Mouse (Mus musculus): ENCODE data around the gene Micu2. TPM values are rescaled to one million over a fixed set of nuclear protein-coding genes. Genes with fewer than 3 reads are reported as not detected.

Gene Micu2
- 86.2 and 92.1 TPM in 2 replicates for polyA plus RNA-seq (2015; fragmentation: Nextera tagmentation; extraction: Ambion mirVana)

DNA sequence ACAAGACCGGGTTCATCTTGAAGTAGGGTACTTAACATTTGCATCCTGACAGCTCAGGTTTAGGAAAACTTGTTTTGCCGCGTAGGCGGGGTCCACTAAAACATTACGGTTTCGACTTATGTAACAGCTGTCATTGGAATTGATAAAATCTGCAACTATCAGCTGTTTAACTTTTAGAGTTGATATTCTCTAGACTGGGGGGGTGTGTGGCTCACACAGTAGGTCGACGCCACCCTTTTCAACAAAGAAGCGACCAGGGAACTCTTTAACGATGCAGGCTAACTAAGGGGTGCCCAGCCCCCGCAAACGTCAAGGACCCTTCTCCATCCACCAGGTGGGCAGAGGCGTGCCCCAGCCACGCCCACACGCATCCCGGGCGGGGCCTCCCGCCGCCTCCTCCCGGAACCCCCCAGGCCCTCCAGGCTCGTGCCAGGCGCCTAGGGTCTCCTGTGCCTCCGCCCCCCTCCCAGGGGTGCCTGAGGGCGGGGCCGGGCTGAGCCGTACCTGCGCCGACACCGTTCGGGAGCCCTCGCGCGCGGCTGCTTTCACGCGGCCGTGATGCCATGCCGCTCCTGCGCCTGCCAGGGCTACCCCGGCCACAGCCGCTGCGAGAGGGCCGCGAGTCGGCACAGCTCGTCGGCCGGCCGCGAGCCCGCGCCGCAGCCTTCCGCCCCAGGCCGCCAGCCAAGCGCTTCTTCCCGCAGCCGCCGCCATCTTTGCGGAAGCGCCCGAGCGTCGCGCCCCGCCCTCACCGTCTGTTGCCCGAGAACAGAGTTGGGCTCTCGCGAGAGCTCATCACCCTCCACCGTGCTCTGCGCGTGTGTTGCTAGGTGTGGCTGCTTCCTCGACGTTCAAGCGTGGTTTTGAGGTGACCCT is at the start of gene Micu2:
TSS of gene Micu2 (minus strand) at position 737 of the 876 bp plus-strand sequence.
- peak within 1 kb of the TSS; percentile 83 for H3K4me2 ChIP-seq (replicated peaks; ENCODE audit: low read depth, low read length)
- WGBS, result 2% methylated on average over 68 of the region's 76 CpGs
- H3K4me3 ChIP-seq (ENCODE audit: low read length), result peak within 1 kb of the TSS; percentile 76
- H3K9me3 ChIP-seq (ENCODE audit: low read length), result no peaks in the 10 kb centered on the region
- H3K36me3 ChIP-seq (ENCODE audit: insufficient read depth, low read length), result no peaks in the 10 kb centered on the region
- peak within 1 kb of the TSS; percentile 97 for H3K9ac ChIP-seq (replicated peaks; ENCODE audit: low read length)
- peak; percentile 97 for ATAC-seq (ENCODE audit: low FRiP score, low TSS enrichment)
- peaks cover 5% of the 10 kb centered on the region; the same call in 1 of the 2 replicates for H3K4me1 ChIP-seq (ENCODE audit: insufficient read depth, low read length)
- no peaks in the 10 kb centered on the region for H3K27me3 ChIP-seq (ENCODE audit: insufficient read depth, low read length)
- H3K27ac ChIP-seq (ENCODE audit: low read length), result peak within 1 kb of the TSS; percentile 86

DNA sequence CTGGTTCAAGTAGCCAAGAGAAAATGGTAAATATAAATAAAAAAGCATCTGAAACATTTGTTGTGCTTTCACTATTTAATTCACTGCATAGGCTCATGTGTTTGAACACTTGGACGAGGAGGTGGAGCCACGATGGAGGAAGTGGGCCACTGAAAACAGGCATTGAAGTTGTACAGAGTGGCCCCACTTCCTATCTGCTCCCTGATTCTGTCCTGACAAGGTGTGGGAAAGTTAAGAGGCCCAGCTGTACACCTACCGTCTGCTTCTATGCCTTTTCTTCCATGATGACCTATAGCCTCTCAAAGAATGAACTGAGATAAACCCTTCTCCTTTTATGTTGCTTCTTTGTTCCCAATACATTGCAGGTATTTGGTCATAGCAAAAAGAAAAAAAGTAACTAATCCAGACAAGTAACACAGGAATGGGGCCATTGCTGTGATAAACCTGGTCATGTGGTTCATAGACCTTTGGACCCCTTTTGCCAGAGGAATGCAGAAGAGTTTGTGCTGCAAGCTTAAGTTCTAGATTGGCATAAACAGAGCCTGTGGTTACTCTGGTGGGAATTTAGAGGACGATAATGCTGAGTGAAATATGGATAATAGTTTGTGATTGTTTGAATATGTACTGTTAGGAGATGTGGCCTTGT is 47.7 kb upstream of the Micu2 start:
- Histone ChIP-seq H3K4me3 (ENCODE audit: low read length) (no peak overlapping the region), H3K9me3 (ENCODE audit: low read length) (peaks cover 2% of the 10 kb centered on the region), H3K36me3 (ENCODE audit: insufficient read depth, low read length) (no peaks in the 10 kb centered on the region), H3K27ac (ENCODE audit: low read length) (no peak overlapping the region), H3K4me1 (ENCODE audit: insufficient read depth, low read length) (no peaks in the 10 kb centered on the region), H3K27me3 (ENCODE audit: insufficient read depth, low read length) (no peaks in the 10 kb centered on the region), H3K9ac (replicated peaks; ENCODE audit: low read length) (no peak overlapping the region), H3K4me2 (replicated peaks; ENCODE audit: low read depth, low read length) (no peak overlapping the region)
- WGBS, result 86% methylated on average over 4 of the region's 4 CpGs
- ATAC-seq (ENCODE audit: low FRiP score, low TSS enrichment), result no peak

DNA sequence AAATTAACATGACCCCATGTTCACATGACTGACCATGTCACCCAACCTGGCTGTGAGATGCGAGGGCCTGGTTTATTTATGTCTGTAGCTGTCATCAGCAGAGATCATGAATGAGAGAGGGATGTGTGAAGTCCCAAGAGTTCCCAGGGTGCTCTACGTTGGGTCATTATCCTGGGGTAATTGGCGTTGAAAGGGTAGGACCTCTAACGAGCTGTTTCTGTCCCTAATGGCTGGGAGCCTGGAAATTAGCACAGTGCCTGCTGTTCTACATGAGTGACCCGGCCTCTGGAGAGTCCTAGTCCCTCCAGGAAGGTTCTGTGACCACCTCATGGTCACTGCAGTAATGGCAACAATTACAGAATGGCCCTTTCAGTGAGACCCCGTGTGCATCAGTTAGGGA is 37.1 kb upstream of the Micu2 start:
- 0 out of 2 replicates have a peak, but pooled peaks cover 6% of the 10 kb centered on the region for H3K4me1 ChIP-seq (ENCODE audit: insufficient read depth, low read length)
- no peak overlapping the region for H3K27ac ChIP-seq (ENCODE audit: low read length)
- no peak overlapping the region for H3K4me2 ChIP-seq (replicated peaks; ENCODE audit: low read depth, low read length)
- ATAC-seq (ENCODE audit: low FRiP score, low TSS enrichment), result peak; percentile 49; the same call in 1 of the 2 replicates
- no peak overlapping the region for H3K4me3 ChIP-seq (ENCODE audit: low read length)
- WGBS, result 13% methylated on average over 6 of the region's 6 CpGs
- no peaks in the 10 kb centered on the region for H3K27me3 ChIP-seq (ENCODE audit: insufficient read depth, low read length)
- H3K9me3 ChIP-seq (ENCODE audit: low read length), result no peaks in the 10 kb centered on the region
- H3K9ac ChIP-seq (replicated peaks; ENCODE audit: low read length), result no peak overlapping the region
- no peaks in the 10 kb centered on the region for H3K36me3 ChIP-seq (ENCODE audit: insufficient read depth, low read length)

DNA sequence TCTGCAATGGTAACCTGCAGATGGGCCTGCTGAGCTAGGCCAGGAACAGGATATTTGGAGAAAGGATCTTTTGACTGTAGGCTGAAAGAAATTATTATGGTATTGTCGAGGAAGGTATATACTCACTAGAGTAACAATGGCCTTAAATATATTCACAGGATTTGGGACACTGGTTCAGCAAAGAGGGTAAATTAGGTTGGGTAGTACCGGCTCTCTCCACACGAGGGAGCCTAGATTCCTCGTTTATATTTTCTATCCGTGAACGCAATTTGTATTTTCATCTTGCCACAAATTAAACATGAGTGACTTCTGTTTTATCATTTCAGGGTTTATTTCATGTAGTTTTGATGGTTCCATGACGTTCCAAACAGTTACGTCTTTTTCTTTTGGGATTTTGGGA is 35.5 kb upstream of the Micu2 start:
- H3K27ac ChIP-seq (ENCODE audit: low read length), result no peak overlapping the region

DNA sequence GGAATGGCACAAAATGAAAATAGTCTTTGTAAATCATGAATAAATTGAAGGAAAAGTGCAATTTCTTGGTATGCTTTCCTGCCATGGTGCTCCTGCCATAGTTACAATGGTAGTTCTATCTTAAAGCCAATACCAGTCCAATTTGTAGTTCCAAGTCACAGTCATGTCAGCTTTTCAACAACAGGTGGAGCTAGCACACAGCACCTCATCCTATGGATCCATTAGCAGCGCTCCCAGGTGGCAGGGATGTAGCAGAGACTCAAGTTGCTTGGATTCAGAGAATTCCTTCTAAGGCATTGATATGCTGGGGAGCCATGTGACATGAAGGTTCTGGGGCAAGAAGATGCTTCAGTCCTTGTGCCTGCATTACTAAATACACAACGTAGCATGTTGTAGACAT is 19.8 kb upstream of the Micu2 start:
- Histone ChIP-seq H3K27ac (ENCODE audit: low read length) (no peak overlapping the region), H3K4me1 (ENCODE audit: insufficient read depth, low read length) (no peaks in the 10 kb centered on the region), H3K4me2 (replicated peaks; ENCODE audit: low read depth, low read length) (no peak overlapping the region), H3K9ac (replicated peaks; ENCODE audit: low read length) (no peak overlapping the region), H3K36me3 (ENCODE audit: insufficient read depth, low read length) (no peaks in the 10 kb centered on the region), H3K27me3 (ENCODE audit: insufficient read depth, low read length) (no peaks in the 10 kb centered on the region), H3K9me3 (ENCODE audit: low read length) (no peaks in the 10 kb centered on the region), H3K4me3 (ENCODE audit: low read length) (no peak overlapping the region)
- ATAC-seq (ENCODE audit: low FRiP score, low TSS enrichment), result no peak
- 32% methylated on average over 2 of the region's 2 CpGs for WGBS

More for the DNA sequence above, 35.5 kb upstream of the Micu2 start:
- Histone ChIP-seq H3K9ac (replicated peaks; ENCODE audit: low read length) (no peak overlapping the region), H3K4me2 (replicated peaks; ENCODE audit: low read depth, low read length) (no peak overlapping the region), H3K4me3 (ENCODE audit: low read length) (no peak overlapping the region), H3K9me3 (ENCODE audit: low read length) (no peaks in the 10 kb centered on the region), H3K36me3 (ENCODE audit: insufficient read depth, low read length) (no peaks in the 10 kb centered on the region), H3K4me1 (ENCODE audit: insufficient read depth, low read length) (0 out of 2 replicates have a peak, but pooled peaks cover 6% of the 10 kb centered on the region), H3K27me3 (ENCODE audit: insufficient read depth, low read length) (no peaks in the 10 kb centered on the region)
- WGBS, result 10% methylated on average over 8 of the region's 8 CpGs
- no peak for ATAC-seq (ENCODE audit: low FRiP score, low TSS enrichment)

DNA sequence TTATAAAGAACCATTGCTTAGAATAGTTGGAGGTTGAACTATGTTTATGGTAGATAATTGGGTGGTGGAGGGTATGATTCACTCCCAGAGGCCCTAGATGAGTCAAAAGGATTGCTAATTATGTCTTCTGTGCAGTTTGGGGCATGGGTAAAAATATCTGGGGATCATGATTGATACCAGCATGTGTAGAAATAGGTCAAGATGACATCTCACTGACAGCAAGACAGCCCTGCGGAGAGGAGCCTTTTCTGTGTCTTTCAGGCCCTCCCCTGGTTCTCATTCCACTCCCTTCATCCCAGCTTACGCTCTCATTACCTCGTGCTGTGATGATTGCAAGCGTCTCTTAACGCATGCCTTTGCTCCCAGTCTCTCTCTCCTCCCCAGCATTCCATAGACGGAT is 4.8 kb upstream of the Micu2 start:
- no peaks in the 10 kb centered on the region for H3K36me3 ChIP-seq (ENCODE audit: insufficient read depth, low read length)
- 73% methylated on average over 6 of the region's 6 CpGs for WGBS
- no peak overlapping the region for H3K9ac ChIP-seq (replicated peaks; ENCODE audit: low read length)
- no peak overlapping the region for H3K27ac ChIP-seq (ENCODE audit: low read length)
- no peak overlapping the region for H3K4me2 ChIP-seq (replicated peaks; ENCODE audit: low read depth, low read length)
- peaks cover 5% of the 10 kb centered on the region; the same call in 1 of the 2 replicates for H3K4me1 ChIP-seq (ENCODE audit: insufficient read depth, low read length)
- H3K27me3 ChIP-seq (ENCODE audit: insufficient read depth, low read length), result no peaks in the 10 kb centered on the region
- no peak for ATAC-seq (ENCODE audit: low FRiP score, low TSS enrichment)
- no peak overlapping the region for H3K4me3 ChIP-seq (ENCODE audit: low read length)
- no peaks in the 10 kb centered on the region for H3K9me3 ChIP-seq (ENCODE audit: low read length)

DNA sequence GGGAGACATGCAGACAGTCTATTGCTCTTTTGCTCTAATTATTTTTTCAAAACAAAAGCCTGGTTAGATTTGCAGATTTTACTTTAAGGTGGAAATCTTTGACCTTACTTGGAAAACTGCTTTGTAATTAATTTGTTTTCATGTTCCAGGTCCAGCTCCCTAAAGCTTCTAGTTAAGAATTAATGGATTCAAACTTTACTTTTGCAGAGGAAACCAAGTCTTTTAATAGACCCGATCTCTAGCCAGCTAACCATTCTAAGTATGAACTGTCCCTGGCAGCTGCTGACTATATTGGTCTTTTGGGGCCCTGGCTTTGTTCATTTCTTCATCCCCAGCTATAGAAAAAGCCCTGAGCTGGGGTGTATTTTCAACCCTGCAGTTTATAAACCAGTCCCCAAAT is 3.1 kb upstream of the Micu2 start:
- no peak overlapping the region for H3K27ac ChIP-seq (ENCODE audit: low read length)
- no peak overlapping the region for H3K4me2 ChIP-seq (replicated peaks; ENCODE audit: low read depth, low read length)
- H3K27me3 ChIP-seq (ENCODE audit: insufficient read depth, low read length), result no peaks in the 10 kb centered on the region
- peaks cover 5% of the 10 kb centered on the region; the same call in 1 of the 2 replicates for H3K4me1 ChIP-seq (ENCODE audit: insufficient read depth, low read length)
- 69% methylated on average over 1 of the region's 1 CpGs for WGBS
- ATAC-seq (ENCODE audit: low FRiP score, low TSS enrichment), result no peak
- no peak overlapping the region for H3K4me3 ChIP-seq (ENCODE audit: low read length)
- H3K9ac ChIP-seq (replicated peaks; ENCODE audit: low read length), result no peak overlapping the region
- H3K9me3 ChIP-seq (ENCODE audit: low read length), result no peaks in the 10 kb centered on the region
- no peaks in the 10 kb centered on the region for H3K36me3 ChIP-seq (ENCODE audit: insufficient read depth, low read length)

DNA sequence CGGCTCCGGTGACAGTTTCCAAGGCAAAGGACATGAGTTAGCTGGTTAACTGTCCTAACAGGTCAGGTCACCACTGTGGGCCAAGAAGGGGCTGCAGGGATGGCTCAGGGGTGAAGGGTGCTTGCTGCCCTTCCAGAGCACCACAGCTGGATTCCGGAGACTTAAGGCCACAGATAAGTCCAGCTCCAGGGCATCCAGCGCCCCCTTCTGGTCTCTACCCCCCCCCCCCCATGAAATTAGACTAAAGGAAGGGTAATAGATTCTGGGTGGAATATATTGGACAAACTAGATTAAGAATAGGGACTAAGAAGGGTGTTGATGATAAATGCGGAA is 306 bp upstream of the Micu2 start:
- Histone ChIP-seq H3K4me1 (ENCODE audit: insufficient read depth, low read length) (peaks cover 5% of the 10 kb centered on the region; the same call in 1 of the 2 replicates), H3K4me2 (replicated peaks; ENCODE audit: low read depth, low read length) (peak overlapping the region; percentile 83), H3K9ac (replicated peaks; ENCODE audit: low read length) (peak overlapping the region; percentile 97), H3K36me3 (ENCODE audit: insufficient read depth, low read length) (no peaks in the 10 kb centered on the region), H3K27me3 (ENCODE audit: insufficient read depth, low read length) (no peaks in the 10 kb centered on the region), H3K4me3 (ENCODE audit: low read length) (peak overlapping the region; percentile 76), H3K9me3 (ENCODE audit: low read length) (no peaks in the 10 kb centered on the region), H3K27ac (ENCODE audit: low read length) (peak overlapping the region; percentile 58; the same call in 1 of the 2 replicates)
- no peak for ATAC-seq (ENCODE audit: low FRiP score, low TSS enrichment)
- WGBS, result 35% methylated on average over 5 of the region's 5 CpGs

DNA sequence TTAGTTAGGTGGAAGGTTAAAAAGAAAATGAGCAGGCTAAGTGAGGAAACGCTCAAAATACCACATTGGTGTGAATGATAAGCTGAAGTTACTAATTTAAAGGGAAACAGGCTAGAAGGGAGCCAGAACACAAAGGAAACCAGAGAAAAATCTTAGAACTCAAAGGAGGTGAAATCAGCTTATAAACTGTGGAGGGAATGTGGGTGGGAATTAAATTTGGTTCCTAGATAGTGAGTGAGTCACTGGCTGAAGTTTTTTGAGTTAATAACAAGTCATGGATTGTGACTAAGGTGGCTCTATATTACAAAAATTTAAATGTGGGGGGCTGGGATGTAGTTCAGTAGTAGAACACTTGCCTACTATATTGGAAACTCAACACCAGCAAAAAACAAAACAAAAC is 1.6 kb downstream of the Micu2 start:
- H3K36me3 ChIP-seq (ENCODE audit: insufficient read depth, low read length), result peaks cover 3% of the 10 kb centered on the region; the same call in 1 of the 2 replicates
- H3K27ac ChIP-seq (ENCODE audit: low read length), result no peak overlapping the region
- peaks cover 5% of the 10 kb centered on the region; the same call in 1 of the 2 replicates for H3K4me1 ChIP-seq (ENCODE audit: insufficient read depth, low read length)
- WGBS, result 77% methylated on average over 1 of the region's 1 CpGs
- no peaks in the 10 kb centered on the region; the same call in 1 of the 2 replicates for H3K9me3 ChIP-seq (ENCODE audit: low read length)
- no peak overlapping the region for H3K4me3 ChIP-seq (ENCODE audit: low read length)
- no peaks in the 10 kb centered on the region for H3K27me3 ChIP-seq (ENCODE audit: insufficient read depth, low read length)
- no peak overlapping the region for H3K4me2 ChIP-seq (replicated peaks; ENCODE audit: low read depth, low read length)
- H3K9ac ChIP-seq (replicated peaks; ENCODE audit: low read length), result no peak overlapping the region
- ATAC-seq (ENCODE audit: low FRiP score, low TSS enrichment), result no peak
